Mouse (Mus musculus): ENCODE measurements around the gene Fgf18. TPM values are rescaled to one million over a fixed set of nuclear protein-coding genes. Genes with fewer than 3 reads are reported as not detected.

The Fgf18 gene
- total RNA-seq (2021): 10 to 100 TPM; 19.9 to 21.2 TPM
- long read RNA-seq, experiment 1, transcript Fgf18-201 (5 exons, 1,086 nt): major isoform, 18 of 19 reads
- long read RNA-seq, experiment 1, partial matches to known transcripts: 0 of 19 reads
- long read RNA-seq, experiment 1, other reads (novel, unspliced or antisense): 1 of 19 reads
- long read RNA-seq, experiment 2, transcript Fgf18-201 (5 exons, 1,086 nt): major isoform, 11 of 11 reads
- long read RNA-seq, experiment 2, partial matches to known transcripts: 0 of 11 reads
- long read RNA-seq, experiment 2, other reads (novel, unspliced or antisense): 0 of 11 reads

DNA sequence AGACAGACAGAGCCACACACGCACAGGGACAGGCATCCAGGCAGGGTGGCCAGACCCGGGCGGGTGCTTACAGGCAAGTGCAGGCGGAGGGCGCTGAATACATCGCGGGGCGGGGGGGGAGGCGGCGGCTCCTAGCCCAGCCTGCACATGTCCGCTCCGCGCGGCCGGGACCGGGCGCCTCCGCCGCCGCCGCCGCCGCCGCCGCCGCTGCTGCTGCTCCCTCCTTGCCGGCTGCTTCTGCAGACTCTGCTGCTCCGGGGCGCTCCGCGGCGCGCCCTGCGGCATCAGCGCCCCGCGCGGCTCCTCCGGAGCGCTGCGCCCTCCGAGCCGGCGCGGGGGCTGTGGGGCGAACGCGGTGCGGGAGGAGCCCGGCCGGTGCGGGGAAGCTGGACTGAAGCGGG, at the start of gene Fgf18:
Gene Fgf18 (minus strand): TSS at position 230 of the 401 bp plus-strand sequence.
- peak in 1 of 2 experiments; percentile 45 for DNase-seq (ENCODE audit: low spot score in 2 of 2)

DNA sequence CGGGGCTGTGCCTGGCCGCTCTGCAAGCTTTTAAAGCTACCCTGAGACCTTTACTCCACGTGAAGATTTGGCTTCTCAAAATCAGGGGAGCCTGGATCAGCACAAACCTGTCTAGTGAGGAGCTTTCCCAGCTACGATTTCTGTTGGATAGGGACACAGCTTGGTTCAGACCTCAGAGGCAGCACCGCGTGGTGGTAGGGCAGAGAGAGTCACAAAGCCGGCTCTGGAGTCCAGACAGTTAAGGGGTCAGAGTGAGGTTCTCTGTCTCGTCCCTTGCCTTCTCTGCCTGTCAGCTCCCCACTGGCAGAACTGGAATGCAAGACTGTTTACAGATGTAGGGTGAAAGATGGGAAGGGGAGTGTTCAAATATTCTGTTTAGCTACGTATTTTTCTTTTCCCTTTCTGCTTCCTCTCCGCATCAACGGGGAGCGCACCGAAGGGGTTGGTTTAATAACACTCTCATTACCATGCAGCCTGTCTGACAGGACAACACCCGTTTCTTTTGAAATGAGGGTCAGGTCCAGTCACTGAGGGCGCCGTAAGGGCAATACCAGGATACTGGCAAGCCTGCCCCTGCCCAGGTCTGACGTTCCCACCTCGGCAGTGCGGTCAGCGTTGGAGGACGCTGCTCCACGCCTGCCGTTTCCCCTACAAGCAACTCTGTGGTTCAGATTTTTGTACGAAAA, 49.4 kb upstream of the Fgf18 start:
- DNase-seq (ENCODE audit: low spot score in 2 of 2): no peak

DNA sequence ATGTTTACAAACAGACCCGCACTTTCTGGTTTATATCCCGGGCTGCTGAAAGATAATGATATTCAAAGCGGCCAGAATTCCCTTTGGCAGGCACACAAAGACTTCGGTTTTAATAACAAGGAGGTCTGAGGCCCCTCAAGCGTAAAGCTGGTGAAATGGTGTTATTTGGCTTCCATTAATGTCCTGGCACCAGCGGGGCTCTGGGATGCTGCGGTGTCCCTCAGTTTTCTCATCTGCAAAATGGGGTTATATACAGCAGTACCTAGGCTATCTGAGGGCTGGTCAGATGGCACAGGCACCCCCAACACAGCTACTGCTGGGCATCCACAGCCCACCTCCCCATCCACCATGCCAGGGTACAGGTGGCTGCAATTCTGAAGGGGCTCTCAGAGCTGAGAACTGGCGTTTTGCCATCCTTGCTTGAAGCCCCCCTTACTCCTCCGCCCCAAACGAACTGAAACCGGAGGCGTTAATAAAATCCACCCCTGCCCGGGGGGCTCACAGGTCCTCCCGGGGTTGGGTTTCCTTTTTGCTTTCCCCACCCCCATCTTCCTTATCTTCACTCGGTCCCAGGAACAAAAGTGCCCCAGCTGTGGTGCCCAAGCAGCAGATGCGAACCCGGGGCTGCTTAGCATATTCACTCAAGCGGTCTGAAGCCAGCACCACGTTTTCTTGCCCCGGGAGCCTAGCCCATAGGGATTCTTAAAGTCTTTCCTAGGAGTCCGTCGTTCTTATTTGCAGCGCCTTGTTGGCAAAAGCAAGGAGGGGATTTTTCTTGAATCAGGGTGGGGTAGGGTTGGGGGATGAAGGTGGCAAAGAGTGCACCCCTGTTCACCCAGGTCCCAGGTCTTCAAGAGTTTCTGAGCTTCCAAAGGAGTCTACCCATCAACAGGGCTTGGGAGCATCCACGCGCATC, 48.6 kb upstream of the Fgf18 start:
- DNase-seq (ENCODE audit: low spot score in 2 of 2): no peak

DNA sequence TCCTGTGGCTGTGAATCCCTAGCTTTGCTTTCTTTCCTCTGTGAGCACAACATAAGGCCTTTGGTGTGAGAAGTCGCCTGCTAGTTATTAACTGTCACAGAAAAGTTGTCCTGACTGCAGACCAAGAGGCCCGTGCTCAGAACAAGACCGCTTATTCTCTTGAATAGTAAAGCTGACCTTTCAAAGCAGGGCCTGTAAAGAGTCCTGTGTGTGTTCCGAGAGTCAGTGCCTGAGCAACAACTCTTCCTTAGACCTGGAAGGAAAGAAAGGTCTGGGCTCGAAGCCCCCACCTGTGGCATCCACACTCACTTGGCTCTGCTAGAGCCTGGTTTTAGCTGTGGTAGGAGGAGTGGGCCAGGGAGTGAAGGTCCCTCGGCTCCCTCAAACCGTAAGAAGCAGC, 47.9 kb upstream of the Fgf18 start:
- no peak for DNase-seq (ENCODE audit: low spot score in 2 of 2)

DNA sequence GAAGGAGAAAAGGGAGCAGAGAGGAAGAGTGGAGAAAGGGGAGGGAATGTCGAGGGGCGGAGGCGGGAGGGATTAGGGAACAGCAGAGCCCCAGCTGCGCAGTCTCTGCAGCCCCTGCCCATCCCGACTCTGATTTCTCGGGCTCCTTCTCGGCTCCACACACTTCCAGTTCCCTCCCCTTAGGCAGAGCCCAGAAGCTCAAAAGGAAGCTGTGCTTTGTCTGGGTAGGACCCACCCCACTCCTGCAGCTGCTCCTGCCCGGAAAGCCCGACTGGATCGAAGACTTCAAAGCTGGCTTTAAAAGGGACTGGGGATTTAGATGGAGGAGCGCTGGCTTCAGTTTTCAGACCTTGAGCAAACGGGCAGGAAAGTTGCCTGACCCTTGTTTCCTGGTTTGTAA, 46.5 kb upstream of the Fgf18 start:
- DNase-seq (ENCODE audit: low spot score in 2 of 2): no peak

DNA sequence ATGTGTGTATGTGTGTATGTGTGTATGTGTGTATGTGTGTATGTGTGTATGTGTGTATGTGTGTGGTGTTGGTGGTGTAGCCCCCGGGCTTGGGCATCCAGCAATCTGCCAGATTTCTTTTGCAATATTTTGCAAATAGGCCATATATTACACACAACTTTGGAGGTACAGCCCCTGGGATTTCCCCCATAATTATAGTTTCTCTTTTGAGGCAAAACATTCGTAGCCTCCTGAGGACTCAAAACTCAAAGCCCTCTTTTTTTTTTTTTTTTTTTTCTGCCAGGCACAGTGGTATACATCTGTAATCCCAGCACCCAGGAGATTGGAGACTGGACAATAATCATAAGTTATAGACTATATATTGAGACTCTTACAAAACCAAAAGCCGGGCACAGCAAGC, 34.6 kb upstream of the Fgf18 start:
- DNase-seq (ENCODE audit: low spot score in 2 of 2): no peak

DNA sequence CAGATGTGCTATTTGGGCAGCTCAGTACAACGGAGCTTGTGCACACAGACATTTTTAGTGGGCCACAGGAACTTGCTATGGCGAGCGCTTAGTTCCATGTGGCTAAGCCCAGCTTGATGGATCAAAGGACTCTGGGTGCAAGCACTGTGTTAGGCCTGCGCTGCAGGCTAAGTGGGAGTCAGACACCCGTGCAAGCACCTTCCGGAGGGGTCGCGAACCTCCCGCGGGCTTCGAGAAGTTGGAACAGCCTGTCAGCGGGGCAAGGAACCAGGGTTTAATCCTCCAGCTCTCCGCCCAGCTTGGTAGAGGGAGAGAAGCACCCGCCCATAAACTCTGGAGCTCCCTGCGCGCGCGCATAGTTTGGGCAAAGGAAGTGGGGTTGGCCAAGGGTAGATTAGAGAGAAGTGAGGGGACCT, 33.5 kb upstream of the Fgf18 start:
- no peak for DNase-seq (ENCODE audit: low spot score in 2 of 2)

DNA sequence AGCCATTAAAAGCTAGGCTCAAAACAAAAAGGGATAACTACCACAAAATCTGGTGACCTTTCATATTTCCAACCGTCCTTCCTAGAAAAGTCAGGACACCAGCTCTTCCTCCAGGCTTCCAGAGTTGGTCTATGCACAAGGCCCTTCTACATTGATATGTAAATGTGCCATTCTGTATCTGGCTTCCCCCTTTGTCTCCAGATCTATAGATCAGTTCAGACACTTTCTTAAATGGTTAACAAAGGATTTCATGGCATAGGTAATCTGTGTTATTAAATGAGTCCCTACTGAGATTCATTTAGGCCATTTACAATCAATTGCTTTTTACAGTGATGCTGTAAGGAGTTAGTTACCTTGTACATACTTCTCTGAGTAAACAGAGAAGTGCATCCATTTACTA, 32.6 kb upstream of the Fgf18 start:
- DNase-seq (ENCODE audit: low spot score in 2 of 2): no peak

DNA sequence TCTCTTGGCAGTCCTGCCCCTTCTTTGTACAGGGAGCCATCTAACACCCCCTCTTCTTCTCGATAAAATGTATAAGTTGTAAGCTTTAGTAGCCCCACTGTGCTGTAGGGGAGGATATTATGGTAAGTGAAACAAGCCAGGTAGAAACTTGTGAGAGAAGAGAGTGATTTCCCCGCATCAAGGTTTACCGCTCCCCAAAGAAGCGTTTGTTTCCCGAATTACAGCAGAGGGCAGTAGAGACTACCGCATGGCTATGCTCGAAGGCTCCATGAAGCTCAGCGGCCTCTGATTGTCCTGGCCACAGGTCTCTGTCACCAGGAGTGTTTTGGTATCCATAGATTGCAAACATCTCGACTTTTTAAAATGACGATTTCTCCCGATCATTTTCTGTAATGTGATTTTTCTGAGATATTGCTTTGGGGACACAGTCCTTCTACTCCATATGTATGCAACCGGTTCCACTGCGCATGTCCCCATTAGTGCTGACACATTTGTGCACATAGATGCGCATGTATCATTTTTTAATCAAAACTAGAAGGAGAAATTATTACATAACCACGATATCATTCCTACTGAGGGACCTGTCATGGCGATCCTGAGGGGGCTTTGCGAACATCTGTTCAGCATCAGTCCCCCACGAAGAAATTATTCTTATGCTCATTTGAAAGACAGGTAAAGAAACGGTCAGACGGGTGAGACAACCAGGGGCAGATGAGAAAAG, 29.5 kb upstream of the Fgf18 start:
- peak in 1 of 2 experiments; percentile 34 for DNase-seq (ENCODE audit: low spot score in 2 of 2)

DNA sequence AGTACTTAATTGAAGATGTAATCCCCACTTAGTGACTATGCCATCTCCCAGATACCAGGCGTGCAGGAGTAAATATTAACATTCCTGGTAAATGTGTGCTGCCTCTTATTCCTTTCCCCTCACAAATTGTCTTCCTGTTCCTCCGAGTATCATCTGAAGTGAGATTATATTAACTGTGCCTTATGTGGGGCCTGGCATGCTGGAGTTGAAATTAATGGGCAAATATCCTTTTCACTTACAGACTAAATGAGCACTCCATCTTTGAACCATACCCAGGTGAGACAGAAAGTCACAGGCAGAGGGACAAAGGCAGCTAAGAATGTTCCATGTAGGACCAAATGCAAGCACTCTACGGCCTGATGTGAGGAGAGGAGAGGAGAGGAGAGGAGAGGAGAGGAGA, 28.6 kb upstream of the Fgf18 start:
- DNase-seq (ENCODE audit: low spot score in 2 of 2): no peak

DNA sequence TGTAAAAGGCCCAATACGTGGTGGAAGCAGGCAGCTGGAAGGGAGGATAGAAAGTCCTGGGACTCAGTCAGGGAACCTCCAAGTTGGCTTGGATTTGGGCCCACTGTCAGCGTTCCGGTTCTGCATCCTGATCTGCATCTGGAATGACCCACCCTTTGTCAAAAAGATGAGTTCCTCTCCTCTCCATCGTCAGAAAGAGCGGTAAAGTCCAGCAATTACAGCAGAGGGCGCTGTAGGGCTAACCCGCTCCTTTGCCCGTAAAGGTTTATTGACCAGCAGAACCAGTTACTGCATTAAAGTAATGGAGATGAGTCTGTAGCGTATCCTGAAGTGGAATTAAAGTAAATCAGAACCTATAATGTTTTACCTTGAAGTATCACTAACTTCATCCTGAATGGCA, 23.3 kb upstream of the Fgf18 start:
- peak in 1 of 2 experiments; percentile 44 for DNase-seq (ENCODE audit: low spot score in 2 of 2)

DNA sequence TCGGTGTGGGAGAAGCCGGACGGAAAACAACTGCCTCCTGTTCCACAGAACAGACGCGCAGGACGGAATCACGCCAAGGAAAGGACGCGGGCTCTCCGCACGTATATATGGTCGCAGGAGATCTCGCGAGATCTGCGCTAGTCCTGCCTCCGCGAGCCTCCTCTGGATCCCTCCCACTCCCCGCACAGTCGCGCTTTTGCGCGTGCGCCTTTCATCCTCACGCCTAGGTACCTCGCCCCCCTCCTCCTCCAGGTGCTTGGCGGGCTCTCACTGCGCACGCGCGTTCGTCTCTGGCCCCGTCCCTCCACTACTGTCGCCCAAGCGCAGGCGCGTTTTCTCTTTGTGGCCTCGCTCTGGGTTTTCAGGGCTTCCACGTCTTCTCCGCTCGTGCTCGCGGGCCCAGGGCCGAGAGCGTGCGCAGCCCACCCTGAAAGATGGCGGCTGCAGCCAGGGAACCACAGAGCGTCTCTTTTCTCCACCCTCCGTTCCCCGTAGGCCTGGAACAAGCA, 15.9 kb upstream of the Fgf18 start, which contains the start of gene Npm1:
Gene Npm1 (minus strand): TSS at position 209 of the 509 bp plus-strand sequence.
- DNase-seq (ENCODE audit: low spot score in 2 of 2): peak; percentile 98 to 99

DNA sequence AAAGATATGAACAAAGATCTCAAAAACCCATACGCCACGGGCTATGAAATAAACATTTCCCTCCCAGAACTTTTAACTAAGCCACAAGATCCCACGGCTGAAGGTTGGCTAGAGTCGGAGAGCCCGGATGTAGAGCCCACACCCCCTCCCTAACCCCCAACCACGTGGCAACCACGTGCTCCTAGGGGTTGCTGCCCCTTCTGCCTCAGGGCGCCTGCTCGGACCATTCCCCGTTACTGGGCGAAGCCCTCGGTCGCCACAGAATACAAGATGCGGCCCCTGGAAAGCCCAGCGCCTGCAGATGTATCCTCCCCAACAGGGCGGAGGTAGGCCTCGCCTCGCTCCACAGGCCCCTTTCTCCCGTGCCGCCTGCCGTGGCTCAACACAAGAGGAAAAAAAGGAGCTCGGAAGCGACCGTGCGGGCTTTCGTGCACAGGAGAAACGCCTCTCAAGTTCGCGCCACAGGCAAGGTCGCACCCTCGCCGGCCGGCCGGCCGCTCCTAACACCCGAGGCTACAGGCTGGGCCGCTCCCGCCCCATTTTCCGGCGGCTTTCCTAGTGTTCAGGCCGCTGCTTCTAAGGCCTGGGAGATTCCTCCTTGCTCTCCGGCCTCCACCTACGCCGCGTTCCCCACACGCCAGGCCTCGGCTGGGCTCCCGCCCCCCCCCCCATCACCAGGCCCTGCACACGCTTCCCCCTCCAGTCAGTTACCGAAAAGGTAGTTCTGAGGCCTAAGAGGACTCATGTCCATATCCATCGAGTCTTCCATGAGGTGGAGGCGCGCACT, 15.2 kb upstream of the Fgf18 start:
- DNase-seq (ENCODE audit: low spot score in 2 of 2): peak; percentile 64 to 76

DNA sequence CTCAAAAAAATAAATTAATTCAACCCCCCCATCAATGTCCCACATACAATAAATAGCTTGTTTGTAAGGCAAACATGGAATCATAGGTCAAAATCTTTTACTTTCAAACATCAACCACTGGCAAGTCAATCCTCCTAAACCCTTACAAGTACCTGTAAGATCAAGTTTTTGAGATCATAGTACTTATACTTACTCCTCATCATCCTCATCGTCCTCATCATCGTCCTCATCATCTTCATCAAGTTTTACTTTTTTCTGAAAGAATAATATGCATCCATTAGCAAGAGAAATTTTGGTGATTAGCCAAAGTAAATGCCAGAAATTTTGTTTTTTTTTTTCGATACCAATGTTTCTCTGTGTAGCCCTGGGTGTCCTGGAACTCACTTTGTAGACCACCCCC, 12.5 kb upstream of the Fgf18 start:
- no peak for DNase-seq (ENCODE audit: low spot score in 2 of 2)

DNA sequence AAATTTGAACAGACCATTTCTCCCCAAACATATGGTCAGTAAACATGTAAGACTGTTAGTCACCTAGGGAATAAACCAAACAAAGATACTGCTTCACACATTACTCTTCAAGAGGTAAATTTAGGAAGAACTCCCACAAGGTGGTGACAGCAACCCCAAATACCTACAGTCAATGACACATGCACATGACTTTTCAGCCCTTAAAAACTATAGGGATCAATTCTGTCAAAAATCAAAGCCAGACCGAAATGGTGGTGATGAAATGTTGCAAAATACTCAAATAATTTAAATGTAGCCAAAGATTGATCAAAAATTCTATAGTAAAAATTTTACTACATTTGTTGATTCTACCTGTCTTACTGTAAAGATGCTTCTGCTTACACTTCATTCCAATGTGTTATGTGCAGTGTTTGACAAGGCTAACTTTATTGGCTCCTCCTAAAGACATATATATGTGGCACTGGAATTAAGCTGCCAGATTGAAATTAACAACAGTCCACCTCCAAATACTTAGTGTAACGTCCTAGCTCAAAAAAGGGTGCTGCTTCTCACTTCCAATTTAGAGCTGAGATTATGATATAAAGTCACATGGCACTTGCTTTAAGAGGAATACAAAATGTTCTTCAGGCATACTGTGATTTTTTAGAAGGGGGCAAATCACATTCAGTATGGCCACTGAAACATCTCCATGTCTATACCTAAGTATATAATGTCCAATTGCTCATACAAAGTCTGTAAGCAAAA, 10.4 kb upstream of the Fgf18 start:
- DNase-seq (ENCODE audit: low spot score in 2 of 2): no peak

DNA sequence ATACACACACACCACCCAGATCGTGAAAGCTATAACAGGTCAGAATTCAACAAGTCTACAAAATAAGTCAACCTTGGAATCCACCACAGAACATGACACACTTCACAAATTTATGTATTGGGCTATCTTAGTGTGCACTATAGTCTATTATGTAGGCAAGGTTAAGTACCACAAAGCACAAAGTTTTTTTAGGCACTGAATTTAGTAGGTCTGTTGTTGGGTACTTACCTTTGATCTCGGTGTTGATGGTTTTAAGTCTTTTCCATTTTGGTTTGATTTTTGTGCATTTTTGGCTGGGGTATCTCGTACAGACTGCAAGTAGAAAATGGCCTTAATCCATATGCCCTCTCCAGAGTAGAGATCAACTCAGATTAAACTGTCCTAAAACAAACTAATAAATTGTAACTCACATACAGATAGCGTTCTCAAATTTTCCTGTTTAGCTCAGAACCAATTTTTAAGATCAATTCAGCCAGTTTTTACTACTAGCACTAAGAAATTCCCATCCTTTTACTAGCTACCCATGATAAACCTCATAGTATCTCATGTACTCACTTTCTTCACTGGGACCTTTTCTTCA, 9.3 kb upstream of the Fgf18 start:
- DNase-seq (ENCODE audit: low spot score in 2 of 2): no peak

DNA sequence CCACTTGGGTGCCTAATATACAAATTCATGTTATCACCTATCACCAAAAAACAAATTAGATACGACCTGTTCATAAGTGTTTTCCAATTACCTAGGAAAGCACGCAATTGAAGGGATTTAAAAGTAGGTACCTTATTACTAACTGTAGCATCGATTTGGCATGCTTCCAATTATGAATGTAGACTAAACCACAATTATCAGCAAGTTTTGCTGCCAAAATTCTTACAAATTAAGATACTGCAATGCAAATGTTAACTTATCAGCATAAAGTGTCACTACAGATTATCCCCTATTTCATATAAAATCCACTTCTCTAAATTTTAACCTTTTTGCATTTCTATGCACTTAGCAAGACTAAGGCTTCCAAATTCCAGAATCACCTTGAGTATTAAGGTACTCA, 7.3 kb upstream of the Fgf18 start:
- DNase-seq (ENCODE audit: low spot score in 2 of 2): no peak

DNA sequence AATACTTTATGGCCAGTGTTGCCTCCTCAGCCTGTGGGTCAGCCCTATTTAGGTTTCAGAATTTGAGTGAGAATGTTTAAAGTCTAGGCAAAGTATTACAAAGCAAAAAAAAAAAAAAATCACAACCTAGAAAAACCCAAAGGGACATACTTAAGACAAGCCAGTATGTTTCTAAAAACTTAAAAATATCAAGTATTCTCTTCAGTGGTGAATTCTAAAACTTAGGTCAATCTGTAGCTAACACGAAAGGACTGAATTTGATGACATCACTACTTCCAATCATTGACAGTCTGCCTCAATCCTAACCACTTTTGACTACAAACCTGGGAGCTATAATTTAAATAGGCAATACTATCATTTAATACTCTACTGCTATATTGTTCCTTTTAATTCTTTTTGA, 5.8 kb upstream of the Fgf18 start:
- DNase-seq (ENCODE audit: low spot score in 2 of 2): no peak

DNA sequence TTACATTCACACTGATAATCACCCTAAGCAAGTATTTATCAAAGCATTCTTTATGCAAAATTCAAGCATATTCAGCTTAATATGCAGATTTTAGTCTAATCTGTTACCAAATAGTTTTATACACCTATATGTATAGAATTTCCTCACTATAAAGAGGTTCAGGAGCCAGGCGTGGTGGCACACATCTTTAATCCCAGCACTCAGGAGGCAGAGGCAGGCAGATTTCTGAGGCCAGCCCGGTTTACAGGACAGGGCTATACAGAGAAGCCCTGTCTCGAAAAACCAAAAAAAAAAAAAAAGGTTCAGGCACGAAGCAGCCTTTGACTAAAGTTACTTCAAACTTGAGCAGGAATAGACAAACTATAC, 4.6 kb upstream of the Fgf18 start:
- DNase-seq (ENCODE audit: low spot score in 2 of 2): no peak
